Mouse (Mus musculus): ENCODE results near the gene Opn1mw. TPM values are rescaled to one million over a fixed set of nuclear protein-coding genes. Genes with fewer than 3 reads are reported as not detected.

Gene Opn1mw
- not detected for polyA plus RNA-seq (2017; shearing (Covaris generic))

GRCm38 (mm10) chrX:74127164-74127563 is at the start of gene Opn1mw:
TSS of gene Opn1mw (plus strand) at chrX:74127464.

GRCm38 (mm10) chrX:74135263-74135662 is 8.0 kb downstream of the Opn1mw start, which contains the start of gene Mecp2:
TSS of gene Mecp2 (minus strand) at chrX:74135363.

GRCm38 (mm10) chrX:74167738-74168137 is 40.5 kb downstream of the Opn1mw start, which contains the start of gene Tex28:
TSS of gene Tex28 (minus strand) at chrX:74167838.

GRCm38 (mm10) chrX:74176959-74177358 is 49.7 kb downstream of the Opn1mw start, which contains the start of gene Tktl1:
TSS of gene Tktl1 (plus strand) at chrX:74177259.

Other genes starting within 250 kb of the Opn1mw start
- 2.1 TPM for gene Avpr2, start 235.4 kb upstream of the Opn1mw start, polyA plus RNA-seq (2017; shearing (Covaris generic))
- gene L1cam, start 231.4 kb upstream of the Opn1mw start, polyA plus RNA-seq (2017; shearing (Covaris generic)): 20.5 TPM
- 229 TPM for gene Arhgap4, start 205.6 kb upstream of the Opn1mw start, polyA plus RNA-seq (2017; shearing (Covaris generic))
- 125 TPM for gene Naa10, start 205.5 kb upstream of the Opn1mw start, polyA plus RNA-seq (2017; shearing (Covaris generic))
- 3.1 TPM for gene Renbp, start 196.6 kb upstream of the Opn1mw start, polyA plus RNA-seq (2017; shearing (Covaris generic))
- 36.4 TPM for gene Hcfc1, start 161.1 kb upstream of the Opn1mw start, polyA plus RNA-seq (2017; shearing (Covaris generic))
- 149 TPM for gene Irak1, start 103.5 kb upstream of the Opn1mw start, polyA plus RNA-seq (2017; shearing (Covaris generic))
- gene Mecp2, start 7.9 kb downstream of the Opn1mw start, polyA plus RNA-seq (2017; shearing (Covaris generic)): 51.2 TPM
- not detected for gene Tex28, start 40.4 kb downstream of the Opn1mw start, polyA plus RNA-seq (2017; shearing (Covaris generic))
- gene Tktl1, start 49.8 kb downstream of the Opn1mw start, polyA plus RNA-seq (2017; shearing (Covaris generic)): 0.25 TPM
- gene Flna, start 122.4 kb downstream of the Opn1mw start, polyA plus RNA-seq (2017; shearing (Covaris generic)): 366 TPM
- 154 TPM for gene Emd, start 127.2 kb downstream of the Opn1mw start, polyA plus RNA-seq (2017; shearing (Covaris generic))
- gene Rpl10, start 143.3 kb downstream of the Opn1mw start, polyA plus RNA-seq (2017; shearing (Covaris generic)): 119 TPM
- 104 TPM for gene Taz, start 154.4 kb downstream of the Opn1mw start, polyA plus RNA-seq (2017; shearing (Covaris generic))
- gene Dnase1l1, start 154.9 kb downstream of the Opn1mw start, polyA plus RNA-seq (2017; shearing (Covaris generic)): 18.4 TPM
- gene Atp6ap1, start 169.6 kb downstream of the Opn1mw start, polyA plus RNA-seq (2017; shearing (Covaris generic)): 164 TPM
- 216 TPM for gene Gdi1, start 177.5 kb downstream of the Opn1mw start, polyA plus RNA-seq (2017; shearing (Covaris generic))
- gene Fam50a, start 185.6 kb downstream of the Opn1mw start, polyA plus RNA-seq (2017; shearing (Covaris generic)): 57.9 TPM
- gene Plxna3, start 201.6 kb downstream of the Opn1mw start, polyA plus RNA-seq (2017; shearing (Covaris generic)): 3.4 TPM
- 16.9 TPM for gene Lage3, start 226.2 kb downstream of the Opn1mw start, polyA plus RNA-seq (2017; shearing (Covaris generic))
- 32.9 TPM for gene Ubl4a, start 245.8 kb downstream of the Opn1mw start, polyA plus RNA-seq (2017; shearing (Covaris generic))
- 28.0 TPM for gene Slc10a3, start 245.9 kb downstream of the Opn1mw start, polyA plus RNA-seq (2017; shearing (Covaris generic))

All from effector memory CD4-positive, alpha-beta T cell, adult 5 months (primary cell).